In the genomic region with DNA sequence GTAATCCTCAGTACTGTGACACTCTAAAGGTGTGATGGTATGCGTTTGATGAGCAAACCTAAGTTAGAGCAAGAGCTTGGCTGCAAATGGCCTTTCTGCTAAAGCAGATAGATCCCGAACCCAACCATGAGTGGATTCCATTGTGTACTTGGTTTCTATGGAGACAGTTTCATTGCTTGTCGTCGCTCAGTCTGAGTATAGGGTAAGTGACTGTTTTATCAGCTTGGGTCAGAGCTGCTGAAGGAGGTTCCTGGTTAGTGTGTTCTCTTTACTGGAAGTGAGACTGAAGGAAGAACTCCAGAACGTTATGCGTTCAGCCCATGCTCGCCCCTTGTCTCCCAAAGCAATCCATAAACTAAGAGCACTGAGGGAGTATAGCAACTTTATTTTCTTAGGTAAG, we compare ENCODE assay signal across 17 mouse cellular contexts. TPM values are rescaled to one million over a fixed set of nuclear protein-coding genes. Genes with fewer than 3 reads are reported as not detected.
A peak's percentile ranks its signal among the peaks of the same experiment; 100 is the strongest.
DNase-seq lines count a peak whose midpoint lies in the region; ATAC-seq and TF ChIP-seq lines count a peak whose summit lies in the region.
"Had no signal": no experiment of that assay in that cellular context is flagged by ENCODE, and none has a peak within 500 bp of the region (broad histone marks: within the 10 kb centered on the region; RNA-seq: fewer than 3 reads in every experiment).

No protein-coding gene starts in this region.

- peaks cover 42% of the 10 kb centered on the region for H3K4me1 ChIP-seq in heart, embryonic 15.5 days (replicated peaks)
- H3K4me1 ChIP-seq in midbrain, embryonic 11.5 days (ENCODE audit: control insufficient read depth, insufficient read depth, low read length): peaks cover 6% of the 10 kb centered on the region; the same call in 1 of the 2 replicates
- 0 out of 2 replicates have a peak, but pooled peaks cover 14% of the 10 kb centered on the region for H3K4me1 ChIP-seq in midbrain, embryonic 14.5 days (ENCODE audit: control insufficient read depth, insufficient read depth, low read length)
- H3K4me1 ChIP-seq in stomach, postnatal 0 days (replicated peaks; ENCODE audit: control insufficient read depth, insufficient read depth): 0 out of 2 replicates have a peak, but pooled peaks cover 3% of the 10 kb centered on the region

- H3K4me3 ChIP-seq in gastrocnemius, adult 2 months: no peak overlapping the region
- H3K4me3 ChIP-seq in heart, embryonic 15.5 days: no peak overlapping the region
- no peak overlapping the region for H3K4me3 ChIP-seq in midbrain, embryonic 11.5 days (ENCODE audit: low read depth, low read length)
- no peak overlapping the region for H3K4me3 ChIP-seq in midbrain, embryonic 14.5 days (replicated peaks; ENCODE audit: low read depth, low read length)
- H3K4me3 ChIP-seq in stomach, postnatal 0 days (ENCODE audit: low read depth, low read length): no peak overlapping the region
- H3K4me3 ChIP-seq: embryonic facial prominence, embryonic 12.5 days; erythroblast, embryonic 14.5 days; limb, embryonic 12.5 days; liver, embryonic 12.5 days; lung, embryonic 15.5 days had no signal

- H3K4me2 ChIP-seq in heart, embryonic 15.5 days: peak overlapping the region; percentile 22; the same call in 1 of the 2 replicates
- no peak overlapping the region for H3K4me2 ChIP-seq in midbrain, embryonic 11.5 days
- no peak overlapping the region for H3K4me2 ChIP-seq in midbrain, embryonic 14.5 days (ENCODE audit: low read length)
- H3K4me2 ChIP-seq in stomach, postnatal 0 days (replicated peaks; ENCODE audit: low read depth): no peak overlapping the region
- H3K4me2 ChIP-seq: embryonic facial prominence, embryonic 12.5 days; limb, embryonic 12.5 days; liver, embryonic 12.5 days; lung, embryonic 15.5 days had no signal

- peak overlapping the region; percentile 92 for H3K27ac ChIP-seq in gastrocnemius, adult 2 months
- no peak overlapping the region for H3K27ac ChIP-seq in heart, embryonic 15.5 days
- H3K27ac ChIP-seq in midbrain, embryonic 11.5 days (ENCODE audit: low read depth, low read length): no peak overlapping the region
- no peak overlapping the region for H3K27ac ChIP-seq in midbrain, embryonic 14.5 days (replicated peaks; ENCODE audit: low read depth, low read length)
- no peak overlapping the region for H3K27ac ChIP-seq in stomach, postnatal 0 days (replicated peaks)
- H3K27ac ChIP-seq: embryonic facial prominence, embryonic 12.5 days; hindbrain, postnatal 0 days; limb, embryonic 12.5 days; liver, embryonic 12.5 days; lung, embryonic 15.5 days had no signal

- no peak for TF ChIP-seq EP300 in stomach, postnatal 0 days (optimal IDR thresholded peaks at IDR 0.05)

- 24% methylated on average over 7 of the region's 7 CpGs for WGBS in heart, embryonic 15.5 days
- 56% methylated on average over 7 of the region's 7 CpGs for WGBS in midbrain, embryonic 11.5 days
- 41% methylated on average over 7 of the region's 7 CpGs for whole genome bisulfite sequencing in midbrain, embryonic 14.5 days
- WGBS in stomach, postnatal 0 days: 55% methylated on average over 7 of the region's 7 CpGs

- H3K36me3 ChIP-seq in heart, embryonic 15.5 days: no peaks in the 10 kb centered on the region
- no peaks in the 10 kb centered on the region for H3K36me3 ChIP-seq in midbrain, embryonic 11.5 days (ENCODE audit: control insufficient read depth, insufficient read depth, low read length)
- no peaks in the 10 kb centered on the region for H3K36me3 ChIP-seq in midbrain, embryonic 14.5 days (ENCODE audit: control insufficient read depth, insufficient read depth, low read length)
- H3K36me3 ChIP-seq in stomach, postnatal 0 days (ENCODE audit: control insufficient read depth, insufficient read depth, low read length): no peaks in the 10 kb centered on the region
- H3K36me3 ChIP-seq: embryonic facial prominence, embryonic 12.5 days; limb, embryonic 12.5 days; liver, embryonic 12.5 days; lung, embryonic 15.5 days had no signal

- H3K27me3 ChIP-seq in heart, embryonic 15.5 days: no peaks in the 10 kb centered on the region
- no peaks in the 10 kb centered on the region for H3K27me3 ChIP-seq in midbrain, embryonic 11.5 days (ENCODE audit: control insufficient read depth, insufficient read depth, low read length)
- no peaks in the 10 kb centered on the region for H3K27me3 ChIP-seq in midbrain, embryonic 14.5 days (ENCODE audit: control insufficient read depth, insufficient read depth, low read length)
- no peaks in the 10 kb centered on the region for H3K27me3 ChIP-seq in stomach, postnatal 0 days (ENCODE audit: control insufficient read depth, insufficient read depth, low read length)
- H3K27me3 ChIP-seq: embryonic facial prominence, embryonic 12.5 days; lung, embryonic 15.5 days had no signal

- intact Hi-C loops in gastrocnemius, adult 2 months (cut with DNase I): no loop called here

- H3K9me3 ChIP-seq in heart, embryonic 15.5 days (replicated peaks): no peaks in the 10 kb centered on the region
- no peaks in the 10 kb centered on the region for H3K9me3 ChIP-seq in midbrain, embryonic 11.5 days (ENCODE audit: control insufficient read depth, low read length)
- H3K9me3 ChIP-seq in midbrain, embryonic 14.5 days (ENCODE audit: control insufficient read depth, low read length): no peaks in the 10 kb centered on the region
- no peaks in the 10 kb centered on the region for H3K9me3 ChIP-seq in stomach, postnatal 0 days (ENCODE audit: control insufficient read depth, low read length)
- H3K9me3 ChIP-seq: embryonic facial prominence, embryonic 12.5 days; limb, embryonic 12.5 days; liver, embryonic 12.5 days; lung, embryonic 15.5 days had no signal

- no peak for TF ChIP-seq CTCF in gastrocnemius, adult 2 months (IDR thresholded peaks at IDR 0.05)
- TF ChIP-seq CTCF in stomach, postnatal 0 days (IDR thresholded peaks at IDR 0.05; ENCODE audit: low read depth): no peak

- no peak for DNase-seq in gastrocnemius, adult 2 months
- DNase-seq in gastrocnemius, postnatal 10 days: no peak
- no peak for DNase-seq in heart, postnatal 4 days
- DNase-seq in midbrain, embryonic 11.5 days (ENCODE audit: low spot score, missing footprints): no peak
- no peak for DNase-seq in midbrain, embryonic 14.5 days
- DNase-seq in stomach, postnatal 0 days (ENCODE audit: low spot score): no peak
- DNase-seq: B cell, adult 2 months; cerebellum, adult 8-10 months; right cerebral cortex, adult 18-20 months had no signal

- H3K9ac ChIP-seq in heart, embryonic 15.5 days: no peak overlapping the region
- H3K9ac ChIP-seq in midbrain, embryonic 11.5 days (ENCODE audit: low read length): no peak overlapping the region
- no peak overlapping the region for H3K9ac ChIP-seq in midbrain, embryonic 14.5 days (replicated peaks; ENCODE audit: low read length)
- H3K9ac ChIP-seq in stomach, postnatal 0 days (ENCODE audit: low read length): no peak overlapping the region
- H3K9ac ChIP-seq: embryonic facial prominence, embryonic 12.5 days; limb, embryonic 12.5 days; liver, embryonic 12.5 days; lung, embryonic 15.5 days had no signal

- no peak for ATAC-seq in heart, embryonic 15.5 days (replicated peaks; ENCODE audit: insufficient number of reproducible peaks, insufficient read depth, low FRiP score, low read depth)
- ATAC-seq in midbrain, embryonic 11.5 days (ENCODE audit: low FRiP score): 0 out of 2 replicates have a peak, but pooled peaks have one; percentile 19
- ATAC-seq in midbrain, embryonic 14.5 days (ENCODE audit: low FRiP score, low TSS enrichment): no peak
- ATAC-seq in stomach, postnatal 0 days (ENCODE audit: low FRiP score, low TSS enrichment): peak; percentile 73
- ATAC-seq: hindbrain, postnatal 0 days; intestine, postnatal 0 days; liver, embryonic 12.5 days had no signal

RNA-seq across cellular contexts. Expression of gene Hivep2, which starts 54.4 kb away (rescaled TPM):
- 10 to 100 TPM; 40.5 to 42.0 TPM for total RNA-seq in gastrocnemius, adult 2 months (2021)
- total RNA-seq in gastrocnemius, postnatal 10 days (2021): 10 to 100 TPM; 53.4 to 64.4 TPM
- polyA plus RNA-seq in heart, embryonic 15.5 days (2015; fragmentation: Nextera tagmentation; extraction: Ambion mirVana): 4.8 and 5.4 TPM in 2 replicates
- total RNA-seq in heart, postnatal 4 days (2021): 10 to 100 TPM; 28.9 to 30.1 TPM
- polyA plus RNA-seq in midbrain, embryonic 11.5 days (2014; fragmentation: Nextera tagmentation; extraction: Ambion mirVana): 5.4 and 6.5 TPM in 2 replicates
- 12.8 TPM in 2 replicates for polyA plus RNA-seq in midbrain, embryonic 14.5 days (2014; fragmentation: Nextera tagmentation; extraction: Ambion mirVana)
- 2.9 and 3.1 TPM in 2 replicates for polyA plus RNA-seq in stomach, postnatal 0 days (2015; fragmentation: Nextera tagmentation; extraction: Ambion mirVana)
- polyA plus RNA-seq: erythroblast, embryonic 14.5 days had no signal

Comparison
In these comparisons a context has a peak if more than half of its experiments do, and no peak if none do; other contexts are left out.
1. ATAC-seq: peak in midbrain, embryonic 11.5 days (single experiment) and stomach, postnatal 0 days (single experiment); none in heart, embryonic 15.5 days (single experiment) and midbrain, embryonic 14.5 days (single experiment).